ENCODE assay signal across 10 mouse cellular contexts in genomic region chr7:16907842-16908241, GRCm38 (mm10). TPM values are rescaled to one million over a fixed set of nuclear protein-coding genes. Genes with fewer than 3 reads are reported as not detected.
DNase-seq lines count a peak whose midpoint lies in the region; ATAC-seq and TF ChIP-seq lines count a peak whose summit lies in the region.
"Had no signal": no experiment of that assay in that cellular context is flagged by ENCODE, and none has a peak within 500 bp of the region (broad histone marks: within the 10 kb centered on the region; RNA-seq: fewer than 3 reads in every experiment).

No protein-coding gene starts in this region.

- peak overlapping the region; percentile 41; the same call in 1 of the 2 replicates for H3K9ac ChIP-seq in heart, embryonic 13.5 days
- no peak overlapping the region for H3K9ac ChIP-seq in heart, embryonic 11.5 days (ENCODE audit: low read depth, low read length)
- no peak overlapping the region for H3K9ac ChIP-seq in midbrain, embryonic 15.5 days
- peak overlapping the region; percentile 21; the same call in 1 of the 2 replicates for H3K9ac ChIP-seq in intestine, embryonic 16.5 days (ENCODE audit: low read depth, low read length)

- TF ChIP-seq POLR2A in small intestine, adult 2 months (IDR thresholded peaks at IDR 0.05; ENCODE audit: low read depth, low read length) = no peak

- no peak overlapping the region for H3K27ac ChIP-seq in heart, embryonic 13.5 days (replicated peaks)
- no peak overlapping the region for H3K27ac ChIP-seq in heart, embryonic 11.5 days (ENCODE audit: low read depth, low read length)
- H3K27ac ChIP-seq in midbrain, embryonic 10.5 days (replicated peaks) = 0 out of 2 replicates have a peak overlapping the region, but pooled peaks have one; percentile 19
- no peak overlapping the region for H3K27ac ChIP-seq in midbrain, embryonic 15.5 days
- no peak overlapping the region for H3K27ac ChIP-seq in intestine, embryonic 16.5 days (ENCODE audit: low read length)
- no peak overlapping the region for H3K27ac ChIP-seq in small intestine, adult 2 months (ENCODE audit: insufficient read depth, low read depth, low read length)

- DNase-seq in midbrain, embryonic 10.5 days (ENCODE audit: low spot score) = no peak
- DNase-seq in adipocyte (ENCODE audit: low spot score) = no peak
- DNase-seq in layer of hippocampus, adult 11-12 months (ENCODE audit: low spot score) = no peak
- DNase-seq: kidney, adult 18-20 months; right cerebral cortex, postnatal 14 days had no signal

- ATAC-seq in heart, embryonic 13.5 days (ENCODE audit: extremely low read depth, insufficient number of reproducible peaks, low FRiP score, low TSS enrichment) = no peak
- no peak for ATAC-seq in heart, embryonic 11.5 days (replicated peaks; ENCODE audit: insufficient number of reproducible peaks, low FRiP score, low TSS enrichment)
- ATAC-seq in midbrain, embryonic 15.5 days (replicated peaks) = no peak
- ATAC-seq in intestine, embryonic 16.5 days = no peak

- WGBS in heart, embryonic 13.5 days = 8% methylated on average over 7 of the region's 7 CpGs
- WGBS in heart, embryonic 11.5 days (ENCODE audit: insufficient replicate concordance) = 7% methylated on average over 7 of the region's 7 CpGs
- WGBS in midbrain, embryonic 10.5 days = 83% methylated on average over 7 of the region's 7 CpGs
- 73% methylated on average over 7 of the region's 7 CpGs for WGBS in midbrain, embryonic 15.5 days
- 51% methylated on average over 7 of the region's 7 CpGs for WGBS in intestine, embryonic 16.5 days
- WGBS in small intestine, adult 2 months = 55% methylated on average over 7 of the region's 7 CpGs

- H3K36me3 ChIP-seq in heart, embryonic 13.5 days = no peaks in the 10 kb centered on the region
- no peaks in the 10 kb centered on the region for H3K36me3 ChIP-seq in heart, embryonic 11.5 days (ENCODE audit: control insufficient read depth, insufficient read depth, low read length)
- H3K36me3 ChIP-seq in midbrain, embryonic 10.5 days = no peaks in the 10 kb centered on the region
- H3K36me3 ChIP-seq in midbrain, embryonic 15.5 days (replicated peaks) = no peaks in the 10 kb centered on the region
- no peaks in the 10 kb centered on the region for H3K36me3 ChIP-seq in intestine, embryonic 16.5 days (ENCODE audit: control insufficient read depth, insufficient read depth, low read length)
- no peaks in the 10 kb centered on the region for H3K36me3 ChIP-seq in small intestine, adult 2 months (ENCODE audit: control insufficient read depth, insufficient read depth, low read length)

- TF ChIP-seq CTCF in small intestine, adult 2 months (IDR thresholded peaks at IDR 0.05; ENCODE audit: extremely low read depth, insufficient read length, insufficient replicate concordance, low read depth, low read length) = no peak

- 0 out of 2 replicates have a peak overlapping the region, but pooled peaks have one; percentile 8 for H3K4me3 ChIP-seq in heart, embryonic 13.5 days
- no peak overlapping the region for H3K4me3 ChIP-seq in heart, embryonic 11.5 days (ENCODE audit: low read depth, low read length)
- H3K4me3 ChIP-seq in midbrain, embryonic 10.5 days = no peak overlapping the region
- no peak overlapping the region for H3K4me3 ChIP-seq in midbrain, embryonic 15.5 days
- peak overlapping the region; percentile 13 for H3K4me3 ChIP-seq in intestine, embryonic 16.5 days (ENCODE audit: low read length)
- peak overlapping the region; percentile 22 for H3K4me3 ChIP-seq in small intestine, adult 2 months (ENCODE audit: low read depth, low read length)

- peaks cover 87% of the 10 kb centered on the region for H3K27me3 ChIP-seq in heart, embryonic 13.5 days (replicated peaks)
- peaks cover 50% of the 10 kb centered on the region for H3K27me3 ChIP-seq in heart, embryonic 11.5 days (ENCODE audit: control insufficient read depth, insufficient read depth, low read length)
- H3K27me3 ChIP-seq in midbrain, embryonic 10.5 days (ENCODE audit: low read depth, poor library complexity, severe bottlenecking) = no peaks in the 10 kb centered on the region; the same call in 1 of the 2 replicates
- no peaks in the 10 kb centered on the region for H3K27me3 ChIP-seq in midbrain, embryonic 15.5 days (replicated peaks)
- H3K27me3 ChIP-seq in intestine, embryonic 16.5 days (replicated peaks; ENCODE audit: control insufficient read depth, insufficient read depth, low read length) = 0 out of 2 replicates have a peak, but pooled peaks cover 2% of the 10 kb centered on the region
- no peaks in the 10 kb centered on the region for H3K27me3 ChIP-seq in small intestine, adult 2 months (ENCODE audit: control insufficient read depth, insufficient read depth, low read length)

- H3K4me2 ChIP-seq in heart, embryonic 13.5 days = peak overlapping the region; percentile 40
- H3K4me2 ChIP-seq in heart, embryonic 11.5 days = no peak overlapping the region
- no peak overlapping the region for H3K4me2 ChIP-seq in midbrain, embryonic 15.5 days
- H3K4me2 ChIP-seq in intestine, embryonic 16.5 days (ENCODE audit: low read depth, low read length) = peak overlapping the region; percentile 40

- H3K4me1 ChIP-seq in heart, embryonic 13.5 days = peaks cover 57% of the 10 kb centered on the region
- peaks cover 38% of the 10 kb centered on the region for H3K4me1 ChIP-seq in heart, embryonic 11.5 days (ENCODE audit: control insufficient read depth, insufficient read depth, low read length)
- H3K4me1 ChIP-seq in midbrain, embryonic 10.5 days = peaks cover 26% of the 10 kb centered on the region
- peaks cover 4% of the 10 kb centered on the region; the same call in 1 of the 2 replicates for H3K4me1 ChIP-seq in midbrain, embryonic 15.5 days
- peaks cover 40% of the 10 kb centered on the region for H3K4me1 ChIP-seq in intestine, embryonic 16.5 days (ENCODE audit: control insufficient read depth, insufficient read depth, low read length)
- H3K4me1 ChIP-seq in small intestine, adult 2 months (ENCODE audit: control insufficient read depth, insufficient read depth, insufficient read length, low read length) = no peaks in the 10 kb centered on the region; the same call in 1 of the 2 replicates

- H3K9me3 ChIP-seq in heart, embryonic 13.5 days = no peaks in the 10 kb centered on the region
- H3K9me3 ChIP-seq in heart, embryonic 11.5 days (replicated peaks; ENCODE audit: control insufficient read depth, low read length) = no peaks in the 10 kb centered on the region
- H3K9me3 ChIP-seq in midbrain, embryonic 10.5 days (replicated peaks) = no peaks in the 10 kb centered on the region
- H3K9me3 ChIP-seq in midbrain, embryonic 15.5 days = no peaks in the 10 kb centered on the region
- H3K9me3 ChIP-seq in intestine, embryonic 16.5 days (ENCODE audit: control insufficient read depth, low read length) = no peaks in the 10 kb centered on the region

RNA-seq across cellular contexts. Expression of gene Ptgir, which starts 1.6 kb away (rescaled TPM):
- polyA plus RNA-seq in heart, embryonic 13.5 days (2015; fragmentation: Nextera tagmentation; extraction: Ambion mirVana) = 0.32 and 0.59 TPM in 2 replicates
- 0.19 and 0.34 TPM in 2 replicates for polyA plus RNA-seq in heart, embryonic 11.5 days (2014; fragmentation: Nextera tagmentation; extraction: Ambion mirVana)
- polyA plus RNA-seq in midbrain, embryonic 10.5 days (2016; fragmentation: Nextera tagmentation; extraction: Ambion mirVana) = 0.17 and 0.56 TPM in 2 replicates
- polyA plus RNA-seq in midbrain, embryonic 15.5 days (2015; fragmentation: Nextera tagmentation; extraction: Ambion mirVana) = 0.42 and 0.43 TPM in 2 replicates
- 2.5 and 3.2 TPM in 2 replicates for polyA plus RNA-seq in intestine, embryonic 16.5 days (2015; fragmentation: Nextera tagmentation; extraction: Ambion mirVana)
- 1.2 and 1.7 TPM in 2 replicates for polyA plus RNA-seq in small intestine, adult 2 months (2012; rRNA removed)

RNA-seq across cellular contexts. Expression of gene Calm3, which starts 16.1 kb away (rescaled TPM):
- 85.5 and 101 TPM in 2 replicates for polyA plus RNA-seq in heart, embryonic 13.5 days (2015; fragmentation: Nextera tagmentation; extraction: Ambion mirVana)
- 150 and 156 TPM in 2 replicates for polyA plus RNA-seq in heart, embryonic 11.5 days (2014; fragmentation: Nextera tagmentation; extraction: Ambion mirVana)
- polyA plus RNA-seq in midbrain, embryonic 10.5 days (2016; fragmentation: Nextera tagmentation; extraction: Ambion mirVana) = 174 and 180 TPM in 2 replicates
- polyA plus RNA-seq in midbrain, embryonic 15.5 days (2015; fragmentation: Nextera tagmentation; extraction: Ambion mirVana) = 351 and 370 TPM in 2 replicates
- 163 and 171 TPM in 2 replicates for polyA plus RNA-seq in intestine, embryonic 16.5 days (2015; fragmentation: Nextera tagmentation; extraction: Ambion mirVana)
- 147 and 452 TPM in 2 replicates for polyA plus RNA-seq in small intestine, adult 2 months (2012; rRNA removed)

RNA-seq across cellular contexts. Expression of gene Gng8, which starts 16.3 kb away (rescaled TPM):
- 4.5 and 4.9 TPM in 2 replicates for polyA plus RNA-seq in heart, embryonic 13.5 days (2015; fragmentation: Nextera tagmentation; extraction: Ambion mirVana)
- polyA plus RNA-seq in heart, embryonic 11.5 days (2014; fragmentation: Nextera tagmentation; extraction: Ambion mirVana) = 3.5 and 4.2 TPM in 2 replicates
- 5.4 and 8.5 TPM in 2 replicates for polyA plus RNA-seq in midbrain, embryonic 10.5 days (2016; fragmentation: Nextera tagmentation; extraction: Ambion mirVana)
- polyA plus RNA-seq in midbrain, embryonic 15.5 days (2015; fragmentation: Nextera tagmentation; extraction: Ambion mirVana) = 9.7 and 16.6 TPM in 2 replicates
- polyA plus RNA-seq in intestine, embryonic 16.5 days (2015; fragmentation: Nextera tagmentation; extraction: Ambion mirVana) = 7.8 and 9.2 TPM in 2 replicates
- polyA plus RNA-seq in small intestine, adult 2 months (2012; rRNA removed) = 2.1 and 2.2 TPM in 2 replicates

RNA-seq across cellular contexts. Expression of gene Dact3, which starts 32.7 kb away (rescaled TPM):
- 4.6 and 4.7 TPM in 2 replicates for polyA plus RNA-seq in heart, embryonic 13.5 days (2015; fragmentation: Nextera tagmentation; extraction: Ambion mirVana)
- 9.5 and 10.6 TPM in 2 replicates for polyA plus RNA-seq in heart, embryonic 11.5 days (2014; fragmentation: Nextera tagmentation; extraction: Ambion mirVana)
- 1.9 and 2.2 TPM in 2 replicates for polyA plus RNA-seq in midbrain, embryonic 10.5 days (2016; fragmentation: Nextera tagmentation; extraction: Ambion mirVana)
- 4.7 and 4.8 TPM in 2 replicates for polyA plus RNA-seq in midbrain, embryonic 15.5 days (2015; fragmentation: Nextera tagmentation; extraction: Ambion mirVana)
- 1.6 and 1.7 TPM in 2 replicates for polyA plus RNA-seq in intestine, embryonic 16.5 days (2015; fragmentation: Nextera tagmentation; extraction: Ambion mirVana)
- 21.6 and 24.2 TPM in 2 replicates for polyA plus RNA-seq in small intestine, adult 2 months (2012; rRNA removed)

RNA-seq across cellular contexts. Expression of gene Pnmal2, which starts 36.6 kb away (rescaled TPM):
- 4.0 and 4.1 TPM in 2 replicates for polyA plus RNA-seq in heart, embryonic 13.5 days (2015; fragmentation: Nextera tagmentation; extraction: Ambion mirVana)
- 1.5 and 2.0 TPM in 2 replicates for polyA plus RNA-seq in heart, embryonic 11.5 days (2014; fragmentation: Nextera tagmentation; extraction: Ambion mirVana)
- 4.1 and 11.7 TPM in 2 replicates for polyA plus RNA-seq in midbrain, embryonic 10.5 days (2016; fragmentation: Nextera tagmentation; extraction: Ambion mirVana)
- polyA plus RNA-seq in midbrain, embryonic 15.5 days (2015; fragmentation: Nextera tagmentation; extraction: Ambion mirVana) = 198 and 205 TPM in 2 replicates
- polyA plus RNA-seq in intestine, embryonic 16.5 days (2015; fragmentation: Nextera tagmentation; extraction: Ambion mirVana) = 4.9 and 5.4 TPM in 2 replicates
- polyA plus RNA-seq in small intestine, adult 2 months (2012; rRNA removed) = 1.2 and 1.4 TPM in 2 replicates

Comparison
In these comparisons a context has a peak if more than half of its experiments do, and no peak if none do; other contexts are left out.
1. H3K4me2 ChIP-seq: peak in heart, embryonic 13.5 days (single experiment) and intestine, embryonic 16.5 days (single experiment); none in heart, embryonic 11.5 days (single experiment) and midbrain, embryonic 15.5 days (single experiment).
2. H3K4me3 ChIP-seq: peak in heart, embryonic 13.5 days (single experiment), intestine, embryonic 16.5 days (single experiment) and small intestine, adult 2 months (single experiment); none in heart, embryonic 11.5 days (single experiment), midbrain, embryonic 10.5 days (single experiment) and midbrain, embryonic 15.5 days (single experiment).
3. H3K9ac ChIP-seq: peak in heart, embryonic 13.5 days (single experiment) and intestine, embryonic 16.5 days (single experiment); none in heart, embryonic 11.5 days (single experiment) and midbrain, embryonic 15.5 days (single experiment).